23 mouse cellular contexts compared by ENCODE assay signal in the genomic region with DNA sequence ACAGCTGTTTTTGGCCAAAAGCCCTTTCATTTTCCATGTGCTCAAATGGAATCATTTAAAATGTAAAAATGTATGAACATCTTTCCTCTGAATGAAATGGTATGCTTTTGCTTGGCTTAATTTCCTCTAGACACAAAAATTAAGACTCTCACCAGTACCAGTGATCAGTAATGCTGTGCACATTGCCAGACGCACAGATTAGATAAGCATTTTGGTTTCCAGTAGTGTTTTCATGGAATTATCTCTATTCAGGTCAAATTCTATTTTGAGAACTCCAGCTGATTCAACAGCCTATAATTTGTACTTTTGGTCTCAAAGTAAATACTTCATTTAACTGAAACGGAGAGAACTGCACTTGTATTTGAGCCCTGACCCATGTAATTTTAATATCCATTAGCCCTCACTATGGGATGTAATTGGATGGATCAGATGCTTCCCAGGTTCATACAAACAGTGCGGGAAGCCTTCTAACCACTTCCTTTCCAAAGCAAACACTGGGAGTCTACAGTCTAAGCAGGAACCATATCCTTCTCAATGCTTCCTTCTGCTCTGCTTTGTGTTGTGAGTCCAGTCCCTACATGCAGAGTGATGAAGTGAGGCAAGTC.
DNase-seq lines count a peak whose midpoint lies in the region; ATAC-seq and TF ChIP-seq lines count a peak whose summit lies in the region.
"Had no signal": no experiment of that assay in that cellular context is flagged by ENCODE, and none has a peak within 500 bp of the region (broad histone marks: within the 10 kb centered on the region; RNA-seq: fewer than 3 reads in every experiment).

No protein-coding gene starts in this region.

- H3K9ac ChIP-seq in embryonic facial prominence, embryonic 11.5 days (replicated peaks; ENCODE audit: low read length): no peak overlapping the region
- H3K9ac ChIP-seq in heart, adult 2 months (ENCODE audit: low read depth, low read length): no peak overlapping the region
- no peak overlapping the region for H3K9ac ChIP-seq in lung, embryonic 14.5 days
- H3K9ac ChIP-seq: hindbrain, embryonic 14.5 days; limb, embryonic 12.5 days; liver, embryonic 14.5 days; midbrain, embryonic 13.5 days; neural tube, embryonic 12.5 days had no signal

- TF ChIP-seq POLR2A in heart, adult 2 months (IDR thresholded peaks at IDR 0.05; ENCODE audit: insufficient read depth, low read depth, low read length): no peak

- peak; percentile 2 for DNase-seq in embryonic facial prominence, embryonic 11.5 days (ENCODE audit: low spot score)
- no peak for DNase-seq in embryonic facial prominence, embryonic 10.5 days (ENCODE audit: low spot score)
- DNase-seq in heart, embryonic 10.5 days (ENCODE audit: low spot score): no peak
- no peak for DNase-seq in heart, adult 2 months
- peak; percentile 43 for DNase-seq in lung, embryonic 14.5 days
- no peak for DNase-seq in lung, postnatal 25 days (ENCODE audit: low spot score)
- peak; percentile 14 to 24 for DNase-seq in heart, postnatal 10 days
- DNase-seq in frontal cortex, postnatal 25 days (ENCODE audit: low spot score in 2 of 2): no peak
- DNase-seq: adrenal gland, postnatal 25 days; cerebellum, adult 18-20 months; cerebellum, postnatal 25 days; embryo, embryonic 11 days; gastrocnemius, postnatal 10 days; kidney, adult 11 months; right cerebral cortex, postnatal 14 days; spleen, adult 18-20 months; thymus, postnatal 36 days had no signal

- ATAC-seq in embryonic facial prominence, embryonic 11.5 days (replicated peaks; ENCODE audit: insufficient number of reproducible peaks, low FRiP score, low TSS enrichment, low read depth): no peak
- no peak for ATAC-seq in lung, embryonic 14.5 days (ENCODE audit: insufficient read depth)
- ATAC-seq: midbrain, embryonic 13.5 days; Patski had no signal

- no peak for TF ChIP-seq CTCF in heart, adult 2 months (IDR thresholded peaks at IDR 0.05)
- no peak for TF ChIP-seq CTCF in lung, embryonic 14.5 days (IDR thresholded peaks at IDR 0.05; ENCODE audit: low read depth)

- intact Hi-C loops in heart, adult 2 months (cut with DNase I): no loop called here
- intact Hi-C loops in heart, postnatal 10 days (cut with DNase I): no loop called here

- no peaks in the 10 kb centered on the region for H3K9me3 ChIP-seq in embryonic facial prominence, embryonic 11.5 days (replicated peaks; ENCODE audit: control insufficient read depth, low read length)
- H3K9me3 ChIP-seq in embryonic facial prominence, embryonic 10.5 days: no peaks in the 10 kb centered on the region
- no peaks in the 10 kb centered on the region for H3K9me3 ChIP-seq in heart, embryonic 10.5 days
- H3K9me3 ChIP-seq in lung, embryonic 14.5 days (ENCODE audit: low read depth, low read length): no peaks in the 10 kb centered on the region
- H3K9me3 ChIP-seq: limb, embryonic 12.5 days; midbrain, embryonic 13.5 days; neural tube, embryonic 12.5 days had no signal

- no peaks in the 10 kb centered on the region for H3K4me1 ChIP-seq in embryonic facial prominence, embryonic 11.5 days (ENCODE audit: control insufficient read depth, insufficient read depth, low read length)
- no peaks in the 10 kb centered on the region for H3K4me1 ChIP-seq in embryonic facial prominence, embryonic 10.5 days
- peaks cover 16% of the 10 kb centered on the region; the same call in 1 of the 2 replicates for H3K4me1 ChIP-seq in heart, embryonic 10.5 days
- H3K4me1 ChIP-seq in heart, adult 2 months (ENCODE audit: control insufficient read depth, insufficient read depth, low read length): no peaks in the 10 kb centered on the region; the same call in 1 of the 2 replicates
- H3K4me1 ChIP-seq in lung, embryonic 14.5 days (ENCODE audit: insufficient read depth): no peaks in the 10 kb centered on the region
- H3K4me1 ChIP-seq: limb, embryonic 12.5 days; midbrain, embryonic 13.5 days; neural tube, embryonic 12.5 days had no signal

- H3K4me3 ChIP-seq in embryonic facial prominence, embryonic 11.5 days (ENCODE audit: low read depth, low read length): no peak overlapping the region
- no peak overlapping the region for H3K4me3 ChIP-seq in embryonic facial prominence, embryonic 10.5 days
- H3K4me3 ChIP-seq in heart, embryonic 10.5 days: no peak overlapping the region
- H3K4me3 ChIP-seq in heart, adult 2 months: no peak overlapping the region
- no peak overlapping the region for H3K4me3 ChIP-seq in lung, embryonic 14.5 days (ENCODE audit: low read depth, low read length)
- H3K4me3 ChIP-seq: limb, embryonic 12.5 days; midbrain, embryonic 13.5 days; neural tube, embryonic 12.5 days had no signal

- H3K4me2 ChIP-seq in embryonic facial prominence, embryonic 11.5 days (ENCODE audit: low read depth, low read length): no peak overlapping the region
- H3K4me2 ChIP-seq in lung, embryonic 14.5 days: no peak overlapping the region
- H3K4me2 ChIP-seq: hindbrain, embryonic 14.5 days; limb, embryonic 12.5 days; midbrain, embryonic 13.5 days; neural tube, embryonic 12.5 days had no signal

- no peak overlapping the region for H3K27ac ChIP-seq in embryonic facial prominence, embryonic 11.5 days (replicated peaks; ENCODE audit: low read depth, low read length)
- no peak overlapping the region for H3K27ac ChIP-seq in embryonic facial prominence, embryonic 10.5 days (replicated peaks)
- H3K27ac ChIP-seq in heart, embryonic 10.5 days: peak overlapping the region; percentile 16; the same call in 1 of the 2 replicates
- no peak overlapping the region for H3K27ac ChIP-seq in heart, adult 2 months
- 0 out of 2 replicates have a peak overlapping the region, but pooled peaks have one; percentile 1 for H3K27ac ChIP-seq in lung, embryonic 14.5 days (ENCODE audit: low read depth)
- H3K27ac ChIP-seq: hindbrain, embryonic 14.5 days; limb, embryonic 12.5 days; liver, embryonic 14.5 days; midbrain, embryonic 13.5 days; neural tube, embryonic 12.5 days had no signal

- H3K27me3 ChIP-seq in embryonic facial prominence, embryonic 11.5 days (ENCODE audit: control insufficient read depth, insufficient read depth, low read length): no peaks in the 10 kb centered on the region
- no peaks in the 10 kb centered on the region for H3K27me3 ChIP-seq in embryonic facial prominence, embryonic 10.5 days (replicated peaks; ENCODE audit: low read depth, poor library complexity, severe bottlenecking)
- no peaks in the 10 kb centered on the region for H3K27me3 ChIP-seq in heart, embryonic 10.5 days (ENCODE audit: insufficient read depth, poor library complexity, severe bottlenecking)
- H3K27me3 ChIP-seq in heart, adult 2 months (ENCODE audit: control insufficient read depth, insufficient read depth, low read length): no peaks in the 10 kb centered on the region
- no peaks in the 10 kb centered on the region for H3K27me3 ChIP-seq in lung, embryonic 14.5 days (ENCODE audit: insufficient read depth, low read length)
- H3K27me3 ChIP-seq: limb, embryonic 12.5 days; midbrain, embryonic 13.5 days; neural tube, embryonic 12.5 days; Patski had no signal

- no peaks in the 10 kb centered on the region for H3K36me3 ChIP-seq in embryonic facial prominence, embryonic 11.5 days (replicated peaks; ENCODE audit: control insufficient read depth, insufficient read depth, low read depth, low read length)
- no peaks in the 10 kb centered on the region for H3K36me3 ChIP-seq in embryonic facial prominence, embryonic 10.5 days (replicated peaks)
- no peaks in the 10 kb centered on the region for H3K36me3 ChIP-seq in heart, embryonic 10.5 days
- H3K36me3 ChIP-seq in heart, adult 2 months (ENCODE audit: control insufficient read depth, insufficient read depth, low read length): no peaks in the 10 kb centered on the region
- no peaks in the 10 kb centered on the region for H3K36me3 ChIP-seq in lung, embryonic 14.5 days (ENCODE audit: insufficient read depth)
- H3K36me3 ChIP-seq: limb, embryonic 12.5 days; midbrain, embryonic 13.5 days; neural tube, embryonic 12.5 days had no signal

- no peak for TF ChIP-seq EP300 in heart, adult 2 months (IDR thresholded peaks at IDR 0.05; ENCODE audit: insufficient read depth, low read depth, low read length)

- no peaks in the 10 kb centered on the region for H3K79me2 ChIP-seq in heart, adult 2 months (replicated peaks; ENCODE audit: control insufficient read depth, insufficient read depth, low read length)

- WGBS in embryonic facial prominence, embryonic 11.5 days: 64% methylated on average over 3 of the region's 3 CpGs
- 75% methylated on average over 3 of the region's 3 CpGs for WGBS in embryonic facial prominence, embryonic 10.5 days
- 47% methylated on average over 3 of the region's 3 CpGs for WGBS in heart, embryonic 10.5 days
- 40% methylated on average over 3 of the region's 3 CpGs for WGBS in heart, adult 2 months
- WGBS in lung, embryonic 14.5 days: 53% methylated on average over 3 of the region's 3 CpGs

Comparison
In these comparisons a context has a peak if more than half of its experiments do, and no peak if none do; other contexts are left out.
1. DNase-seq: peak in embryonic facial prominence, embryonic 11.5 days (single experiment), lung, embryonic 14.5 days (single experiment) and heart, postnatal 10 days (2 of 2); none in embryonic facial prominence, embryonic 10.5 days (single experiment), heart, embryonic 10.5 days (single experiment), heart, adult 2 months (0 of 2), lung, postnatal 25 days (single experiment) and frontal cortex, postnatal 25 days (0 of 2).
2. H3K27ac ChIP-seq: peak in heart, embryonic 10.5 days (single experiment) and lung, embryonic 14.5 days (single experiment); none in embryonic facial prominence, embryonic 11.5 days (single experiment), embryonic facial prominence, embryonic 10.5 days (single experiment) and heart, adult 2 months (single experiment).